Mouse (Mus musculus) heart, adult 9 months (tissue): ENCODE data around the gene Sun1.

ENCODE experiments used
- DNase-seq, 2 experiments: peaks; one replicate each; pipeline ENCODE4 v3.0.0; 2022; ENCODE audit warnings: low spot score in 2 of 2

The Sun1 gene

DNA sequence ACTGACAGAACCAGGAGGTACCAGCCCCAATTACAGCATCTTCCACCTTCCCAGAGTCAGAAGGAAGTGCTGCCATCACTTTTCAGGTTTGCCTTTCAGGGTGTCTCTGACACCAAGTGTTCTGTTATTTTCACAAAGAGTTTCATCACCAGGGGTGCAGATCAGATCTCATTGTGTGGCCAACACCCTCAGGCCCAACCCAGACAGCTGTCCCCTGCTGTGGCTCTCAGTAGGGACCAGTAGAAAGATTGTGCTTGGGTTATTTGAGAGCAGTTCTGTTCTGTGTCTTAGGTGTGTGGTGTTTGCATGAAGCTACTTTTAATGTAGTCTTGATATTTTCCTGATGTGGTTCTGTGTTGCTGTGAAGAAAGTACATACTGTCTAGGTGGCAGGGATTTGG lies 7.7 kb downstream of the Sun1 start:
- DNase-seq, result no peak

DNA sequence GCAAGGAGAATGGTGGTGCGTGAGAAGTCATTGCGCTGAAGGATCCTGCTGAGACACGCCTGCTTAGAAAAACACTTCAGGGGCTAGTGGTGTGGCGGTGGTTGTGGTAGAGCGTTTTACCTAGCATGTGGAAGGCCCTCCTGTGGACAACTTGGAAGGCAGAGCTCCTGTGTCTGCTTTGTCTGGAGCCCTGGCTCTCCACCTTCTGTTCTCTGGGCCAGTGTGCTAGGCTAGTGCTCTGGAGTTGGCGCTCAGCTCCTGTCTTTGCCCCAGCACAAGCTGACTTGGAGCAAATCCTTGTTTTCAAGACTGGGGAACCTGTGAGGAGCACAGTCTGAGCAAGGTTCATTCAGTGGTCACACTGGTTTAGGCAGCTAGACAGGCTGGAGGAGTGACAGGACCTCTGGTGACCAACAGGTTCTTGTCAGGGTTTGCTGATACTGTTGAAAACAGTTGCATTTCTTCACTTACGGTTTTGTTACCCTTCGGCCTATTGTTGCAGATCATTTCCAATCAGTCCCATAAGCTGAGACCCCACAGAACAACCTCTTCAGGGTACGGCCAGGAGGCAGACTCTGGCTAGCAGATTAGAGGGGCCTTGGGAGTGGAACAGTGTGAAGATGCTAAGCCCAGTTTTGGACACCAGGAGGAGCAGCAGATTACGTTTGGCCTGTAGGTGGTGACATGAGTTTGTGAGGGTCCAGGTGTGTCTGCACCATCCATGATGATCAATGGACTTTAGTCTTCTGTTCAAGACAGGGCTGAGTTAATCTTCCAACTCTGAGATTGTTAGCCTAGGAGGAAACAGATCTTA lies 8.6 kb downstream of the Sun1 start:
- DNase-seq, result no peak

DNA sequence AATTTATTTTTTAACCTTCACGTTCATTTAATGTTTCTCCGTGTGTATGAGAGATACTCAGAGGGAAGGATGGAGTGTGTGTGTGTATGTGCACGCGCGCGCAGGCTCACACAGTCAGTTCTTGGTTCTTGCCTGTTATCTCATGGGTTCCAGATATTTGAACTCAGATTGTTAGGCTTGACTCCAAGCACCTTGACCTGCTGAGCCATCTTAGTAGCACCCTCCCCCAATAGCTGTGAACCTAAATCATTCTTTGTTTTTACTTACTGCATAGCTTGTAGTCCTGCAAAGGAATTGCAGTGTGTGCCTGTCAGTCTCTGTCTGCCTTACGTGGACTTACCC lies 9.2 kb downstream of the Sun1 start:
- DNase-seq, result no peak

- DNase-seq, result peak in 1 of 2 experiments; percentile 14
These were observed 11.4 kb downstream of the Sun1 start for GRCm38 (mm10) chr5:139211737-139212385.

- DNase-seq, result no peak
These were observed 13.9 kb downstream of the Sun1 start for GRCm38 (mm10) chr5:139214298-139214697.

DNA sequence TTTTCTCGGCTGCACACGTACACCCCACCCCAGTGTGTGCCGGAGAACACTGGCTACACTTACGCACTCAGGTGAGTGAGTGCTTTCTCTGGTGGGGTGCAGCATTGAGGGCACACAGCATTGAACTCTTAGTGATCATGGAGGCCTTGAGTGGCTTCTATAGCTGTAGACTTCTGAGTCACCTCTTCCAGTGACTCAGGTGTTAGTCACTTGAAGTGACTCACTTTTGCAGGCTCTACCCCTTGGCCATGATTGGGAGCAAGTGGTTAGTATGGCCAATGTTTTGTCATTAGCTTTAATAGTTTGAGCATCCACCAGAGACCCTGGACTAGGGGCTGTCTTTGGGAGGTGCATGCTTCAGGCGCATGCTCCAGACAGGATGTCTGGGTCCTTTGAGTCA lies 14.7 kb downstream of the Sun1 start:
- no peak for DNase-seq

GRCm38 (mm10) chr5:139216121-139216520 lies 15.7 kb downstream of the Sun1 start:
- DNase-seq, result no peak

GRCm38 (mm10) chr5:139216774-139217173 lies 16.3 kb downstream of the Sun1 start:
- DNase-seq, result no peak

DNA sequence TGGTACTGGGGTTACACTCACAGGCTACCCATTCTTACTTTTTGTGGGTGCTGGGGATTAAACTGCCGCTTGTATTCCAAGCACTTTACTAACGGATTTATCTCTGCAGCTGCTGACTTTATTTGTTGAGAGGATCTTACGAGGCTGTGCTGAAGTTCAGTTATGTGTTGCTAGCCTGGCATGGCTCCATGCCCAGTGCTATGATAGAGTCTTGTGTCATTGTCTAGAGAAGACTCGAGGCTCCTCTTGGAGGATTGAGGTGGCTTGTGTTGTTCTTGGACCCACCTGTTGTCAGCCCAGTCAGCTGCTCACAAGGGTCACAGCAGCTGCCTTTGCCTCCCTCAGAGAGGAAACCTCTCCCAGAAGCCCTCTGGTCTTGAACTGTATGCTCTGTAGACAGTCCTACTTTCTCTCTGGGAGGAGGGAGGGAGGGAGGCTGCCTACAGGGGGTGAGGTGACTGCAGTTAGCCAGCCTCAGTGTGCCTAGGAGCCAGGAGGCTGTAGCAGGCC lies 19.6 kb downstream of the Sun1 start:
- no peak for DNase-seq

GRCm38 (mm10) chr5:139220610-139221009 lies 20.2 kb downstream of the Sun1 start:
- peak; percentile 64 to 86 for DNase-seq

- no peak for DNase-seq
These were observed 22.9 kb downstream of the Sun1 start for GRCm38 (mm10) chr5:139223331-139223730.

DNA sequence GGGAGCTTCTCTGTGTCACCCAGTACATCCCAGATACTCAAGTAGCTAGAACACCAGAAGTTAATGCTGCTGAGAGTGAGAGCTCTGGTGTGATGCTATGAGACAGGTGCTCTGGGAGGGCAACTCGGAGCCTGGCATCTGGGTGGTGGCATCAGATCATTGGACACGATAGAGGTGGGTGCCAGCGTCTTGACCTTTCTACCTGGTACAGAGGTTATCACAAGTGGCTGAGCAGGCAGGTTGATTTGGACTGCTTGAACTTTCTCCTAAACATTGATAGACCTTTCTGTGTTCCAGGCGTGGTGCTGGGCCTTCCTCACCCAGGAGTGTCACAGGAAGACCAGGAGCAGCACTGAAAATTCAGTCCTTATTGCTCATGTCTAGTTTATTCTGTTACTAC lies 26.8 kb downstream of the Sun1 start:
- DNase-seq, result no peak

DNA sequence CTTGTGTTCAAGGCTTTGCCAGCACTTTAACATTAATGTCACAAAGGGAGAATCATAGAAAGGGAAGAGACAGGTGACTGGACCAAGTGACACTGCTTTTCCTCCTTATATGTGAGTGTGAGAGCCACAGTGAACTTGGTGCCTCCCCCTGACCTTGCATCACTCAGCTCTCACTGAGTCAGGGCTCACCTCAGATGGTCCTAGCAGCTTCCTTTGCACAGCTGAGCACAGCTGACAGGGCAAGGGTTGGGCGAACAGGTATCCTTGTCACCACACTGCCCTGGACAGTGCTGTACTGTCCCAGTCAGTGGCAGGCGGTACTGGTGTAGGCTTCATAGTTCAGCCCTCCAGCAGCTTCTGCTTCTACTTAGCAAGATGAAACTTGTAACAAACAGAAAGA lies 27.2 kb downstream of the Sun1 start:
- no peak for DNase-seq

- DNase-seq, result no peak
These were observed 27.9 kb downstream of the Sun1 start for GRCm38 (mm10) chr5:139228318-139228717.

DNA sequence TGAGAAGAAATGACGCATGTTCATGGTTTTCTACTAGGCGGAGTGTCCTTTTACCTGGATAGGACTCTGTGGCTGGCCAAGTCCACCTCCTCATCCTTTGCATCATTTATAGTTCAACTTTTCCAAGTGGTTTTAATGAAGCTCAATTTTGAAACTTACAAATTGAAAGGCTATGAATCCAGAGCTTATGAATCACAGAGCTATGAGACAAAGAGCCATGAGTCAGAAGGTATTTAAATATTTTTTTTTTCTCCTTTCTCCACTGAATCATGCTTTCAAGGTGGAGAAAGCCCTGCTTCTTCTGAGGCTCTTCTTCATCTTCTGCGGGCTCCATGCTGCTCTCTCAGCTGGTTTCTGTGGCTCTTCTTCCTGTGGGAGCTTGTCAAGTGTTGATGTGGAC lies 29.3 kb downstream of the Sun1 start:
- DNase-seq, result no peak

GRCm38 (mm10) chr5:139232083-139232482 lies 31.6 kb downstream of the Sun1 start:
- DNase-seq, result no peak

- no peak for DNase-seq
These were observed 34.0 kb downstream of the Sun1 start for GRCm38 (mm10) chr5:139234423-139234822.

GRCm38 (mm10) chr5:139237436-139237835 lies 37.0 kb downstream of the Sun1 start:
- DNase-seq, result no peak

GRCm38 (mm10) chr5:139241022-139241761 lies 40.8 kb downstream of the Sun1 start:
- no peak for DNase-seq

DNA sequence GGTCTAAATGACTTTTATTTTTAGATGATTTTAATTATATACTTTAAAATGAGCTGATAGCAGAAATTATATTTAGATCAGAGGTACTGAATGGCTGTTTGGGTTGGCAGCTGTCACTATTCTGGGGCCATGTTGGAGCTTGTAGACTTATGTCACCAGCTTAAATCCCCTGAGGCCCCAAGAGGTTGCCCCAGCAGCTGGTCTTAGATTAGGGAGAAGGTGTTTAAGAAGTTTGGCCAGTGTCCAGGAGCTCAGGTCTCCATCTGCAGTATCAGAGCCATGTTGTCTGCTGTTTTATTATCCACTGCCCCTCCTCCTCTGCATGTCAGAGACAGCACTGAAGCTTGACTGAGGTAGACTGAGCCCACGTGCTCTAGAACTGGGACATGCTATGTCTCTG lies 42.9 kb downstream of the Sun1 start:
- no peak for DNase-seq

- DNase-seq, result no peak
These were observed 47.3 kb downstream of the Sun1 start for GRCm38 (mm10) chr5:139247767-139248166.

GRCm38 (mm10) chr5:139248846-139249245 lies 48.4 kb downstream of the Sun1 start:
- DNase-seq, result no peak

GRCm38 (mm10) chr5:139251279-139251678 lies 50.8 kb downstream of the Sun1 start:
- no peak for DNase-seq
